Mouse (Mus musculus) midbrain, embryonic 15.5 days (tissue): ENCODE data around the gene Abl1. TPM values are rescaled to one million over a fixed set of nuclear protein-coding genes. Genes with fewer than 3 reads are reported as not detected.

Experiments used
- ATAC-seq: fragments of 200-750 bp; cut with Nextera tagmentation; replicated peaks from 2 replicates; pipeline ENCODE4 v1.8.0; 2017; ENCODE audit warnings: moderate TSS enrichment
- H3K27ac ChIP-seq: fragments of 300-500 bp; sonication (generic); 2 replicates; pipeline ENCODE4 v1.5.1; 2015; ENCODE audit warnings: mild to moderate bottlenecking, inconsistent platforms
- H3K27me3 ChIP-seq: fragments of 300-500 bp; sonication (generic); replicated peaks from 2 replicates; pipeline ENCODE4 v1.6.1; 2015; ENCODE audit warnings: inconsistent platforms
- H3K36me3 ChIP-seq: fragments of 300-500 bp; sonication (generic); replicated peaks from 2 replicates; pipeline ENCODE4 v1.6.1; 2015; ENCODE audit warnings: inconsistent platforms
- H3K4me1 ChIP-seq: fragments of 300-500 bp; sonication (generic); 2 replicates; pipeline ENCODE4 v1.6.1; 2015; ENCODE audit warnings: inconsistent platforms
- H3K4me2 ChIP-seq: fragments of 300-500 bp; sonication (generic); 2 replicates; pipeline ENCODE4 v1.6.1; 2015; ENCODE audit warnings: inconsistent platforms, mild to moderate bottlenecking, moderate library complexity
- H3K4me3 ChIP-seq: fragments of 300-500 bp; sonication (generic); 2 replicates; pipeline ENCODE4 v1.5.1; 2015; ENCODE audit warnings: mild to moderate bottlenecking, inconsistent platforms
- H3K9ac ChIP-seq: fragments of 300-500 bp; sonication (generic); 2 replicates; pipeline ENCODE4 v1.6.1; 2015; ENCODE audit warnings: mild to moderate bottlenecking, inconsistent platforms
- H3K9me3 ChIP-seq: fragments of 300-500 bp; sonication (generic); 2 replicates; pipeline ENCODE4 v1.6.1; 2016; ENCODE audit warnings: inconsistent platforms
- WGBS: fragments of 180-500 bp; shearing (Covaris S2); methylation state at CpG from one replicate; pipeline ENCODE4 v1.1.7; 2015; ENCODE audit warnings: mixed read lengths; 5-methylcytosine and 5-hydroxymethylcytosine counted together
- polyA plus RNA-seq: library from polyadenylated mRNA; unstranded; fragments of >200 nt; fragmentation: Nextera tagmentation; extraction: Ambion mirVana; gene quantifications from 2 replicates; pipeline ENCODE4 v1.2.1, GENCODE M21; 2015

Gene Abl1
- polyA plus RNA-seq, 1 experiment from 2014 or later = 21.7 TPM

DNA sequence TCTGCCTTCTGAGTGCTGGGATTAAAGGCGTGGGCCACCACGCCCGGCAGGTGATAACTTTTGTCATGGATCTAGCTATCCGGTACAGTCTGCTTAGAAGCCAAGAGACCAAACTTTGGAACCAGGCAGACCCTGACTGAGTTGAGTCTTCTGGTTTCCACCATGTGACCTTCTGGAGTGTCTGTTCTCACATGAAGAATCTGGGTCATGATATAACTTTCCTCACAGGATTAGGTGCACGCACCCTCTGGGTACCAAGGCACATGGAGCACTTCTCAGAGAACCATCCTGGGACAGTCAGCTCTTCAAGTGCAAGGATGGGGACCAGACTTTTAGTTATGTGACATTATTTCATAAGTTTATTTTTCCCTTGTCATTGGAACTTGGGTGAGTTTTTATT is 70.8 kb downstream of the Abl1 start:
- H3K4me2 ChIP-seq = peak overlapping the region; percentile 83
- H3K9me3 ChIP-seq = no peaks in the 10 kb centered on the region
- WGBS = 90% methylated on average over 5 of the region's 5 CpGs
- H3K36me3 ChIP-seq = no peaks in the 10 kb centered on the region
- H3K4me1 ChIP-seq = peaks cover 49% of the 10 kb centered on the region
- H3K27me3 ChIP-seq = no peaks in the 10 kb centered on the region
- H3K27ac ChIP-seq = no peak overlapping the region
- ATAC-seq = no peak
- H3K4me3 ChIP-seq = no peak overlapping the region
- H3K9ac ChIP-seq = no peak overlapping the region

DNA sequence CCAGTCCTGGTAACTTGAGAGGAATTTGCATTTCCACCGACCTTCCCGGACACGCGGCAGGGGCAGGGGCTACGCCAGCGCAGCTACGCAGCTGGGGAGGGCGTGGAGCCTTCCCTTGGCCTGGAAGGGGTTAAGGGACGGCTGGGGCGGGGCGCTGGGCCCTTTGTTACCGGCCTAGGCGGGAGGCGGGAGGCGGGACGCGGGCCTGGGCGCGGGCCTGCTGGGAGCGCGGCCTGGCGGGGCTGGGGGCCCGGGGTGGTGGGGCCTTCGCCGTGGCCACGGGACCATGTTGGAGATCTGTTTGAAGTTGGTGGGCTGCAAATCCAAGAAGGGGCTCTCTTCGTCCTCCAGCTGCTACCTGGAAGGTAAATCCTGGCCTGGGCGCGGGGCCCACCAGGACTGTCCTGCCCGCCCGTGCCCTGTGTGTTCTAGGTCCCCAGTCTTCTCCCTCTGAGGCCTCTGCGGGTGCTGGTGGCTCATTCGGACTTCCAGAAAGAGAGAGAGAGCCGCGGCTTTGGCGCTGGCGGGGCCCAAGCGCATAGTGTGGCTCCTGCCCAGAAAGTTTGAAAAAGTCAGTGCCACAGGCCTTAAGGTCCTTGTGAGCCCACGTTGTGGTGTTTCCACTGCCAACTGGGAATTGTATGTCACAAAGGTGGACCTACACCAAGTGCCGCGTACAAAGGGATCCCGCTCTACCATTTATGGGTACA is 71.7 kb downstream of the Abl1 start:
- WGBS = 2% methylated on average over 40 of the region's 42 CpGs
- peak overlapping the region; percentile 83 for H3K4me2 ChIP-seq
- peak; percentile 82 for ATAC-seq
- H3K4me3 ChIP-seq = peak overlapping the region; percentile 63
- peak overlapping the region; percentile 67 for H3K9ac ChIP-seq
- H3K36me3 ChIP-seq = no peaks in the 10 kb centered on the region
- no peaks in the 10 kb centered on the region for H3K9me3 ChIP-seq
- peak overlapping the region; percentile 62 for H3K27ac ChIP-seq
- peaks cover 49% of the 10 kb centered on the region for H3K4me1 ChIP-seq
- H3K27me3 ChIP-seq = no peaks in the 10 kb centered on the region

DNA sequence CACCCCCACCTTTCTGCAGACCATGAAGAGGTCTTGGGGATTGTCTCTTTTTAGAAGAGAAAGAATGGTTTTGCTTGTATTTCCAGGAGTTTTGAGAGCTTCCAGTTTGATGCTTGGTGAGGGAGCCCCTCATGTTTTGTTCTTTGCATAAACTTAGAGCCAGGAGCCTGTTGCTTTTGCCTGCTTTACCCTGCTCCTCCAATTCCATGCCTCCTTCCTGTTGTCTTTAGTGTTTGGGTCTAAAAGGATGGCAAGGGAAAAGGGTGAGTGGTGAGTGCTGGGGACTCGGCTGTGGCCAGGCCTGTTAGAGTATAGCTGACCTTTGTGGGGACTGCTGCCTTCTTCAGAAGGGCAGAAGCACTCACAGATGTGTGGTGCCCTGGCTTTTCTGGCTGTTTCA is 72.3 kb downstream of the Abl1 start:
- Histone ChIP-seq H3K36me3 (no peaks in the 10 kb centered on the region), H3K4me2 (peak overlapping the region; percentile 83), H3K4me1 (peaks cover 49% of the 10 kb centered on the region), H3K27ac (peak overlapping the region; percentile 62), H3K4me3 (peak overlapping the region; percentile 63), H3K27me3 (no peaks in the 10 kb centered on the region), H3K9me3 (no peaks in the 10 kb centered on the region), H3K9ac (peak overlapping the region; percentile 67)
- no peak for ATAC-seq
- 0% methylated on average over 1 of the region's 1 CpGs for WGBS

DNA sequence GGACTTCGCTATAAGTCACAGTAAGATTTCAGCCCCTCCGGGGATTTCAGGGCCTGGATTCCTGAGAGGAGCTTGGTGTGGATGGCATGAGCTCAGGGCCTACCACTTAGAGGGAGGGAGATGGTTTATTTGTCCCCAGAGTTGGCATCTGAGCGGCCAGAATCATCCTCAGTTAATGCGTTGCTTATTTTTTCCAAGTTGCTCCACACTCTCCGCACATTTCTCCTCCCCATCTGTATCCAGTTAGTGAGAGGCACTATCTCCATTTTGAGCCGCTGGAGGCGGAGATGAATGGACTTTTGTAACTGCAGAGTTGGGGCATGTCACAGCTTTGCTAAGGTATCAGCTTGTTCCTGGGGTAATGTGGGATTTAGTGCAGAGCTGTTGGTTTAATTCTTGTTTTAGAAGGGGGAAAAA is 72.9 kb downstream of the Abl1 start:
- Histone ChIP-seq H3K4me1 (peaks cover 49% of the 10 kb centered on the region), H3K9ac (peak overlapping the region; percentile 67), H3K4me3 (peak overlapping the region; percentile 63), H3K9me3 (no peaks in the 10 kb centered on the region), H3K27me3 (no peaks in the 10 kb centered on the region), H3K36me3 (no peaks in the 10 kb centered on the region), H3K4me2 (peak overlapping the region; percentile 83), H3K27ac (0 out of 2 replicates have a peak overlapping the region, but pooled peaks have one; percentile 62)
- WGBS = 8% methylated on average over 7 of the region's 7 CpGs
- no peak for ATAC-seq

DNA sequence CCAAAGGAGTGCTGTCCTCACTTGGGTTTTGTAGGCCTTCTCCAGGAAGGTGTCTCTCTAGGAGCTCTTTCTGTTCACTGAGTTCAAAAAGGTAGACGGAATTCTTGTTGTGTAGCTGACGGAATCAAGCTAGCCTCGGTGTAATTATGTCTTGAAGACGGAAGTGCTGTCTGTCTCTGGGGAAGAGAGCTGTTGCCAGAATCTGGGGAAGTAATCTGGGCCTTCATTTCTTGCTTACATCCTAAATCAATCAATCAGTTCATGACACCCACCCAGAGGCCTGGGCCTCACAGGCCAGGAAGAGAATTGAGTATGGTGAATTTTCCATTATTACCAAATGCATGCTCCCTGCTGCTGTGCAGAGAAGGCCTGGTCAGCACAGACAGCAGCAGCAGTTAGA is 73.4 kb downstream of the Abl1 start:
- Histone ChIP-seq H3K4me2 (peak overlapping the region; percentile 83), H3K27ac (no peak overlapping the region), H3K4me3 (peak overlapping the region; percentile 63), H3K27me3 (no peaks in the 10 kb centered on the region), H3K9me3 (no peaks in the 10 kb centered on the region), H3K36me3 (no peaks in the 10 kb centered on the region), H3K9ac (peak overlapping the region; percentile 67; the same call in 1 of the 2 replicates), H3K4me1 (peaks cover 49% of the 10 kb centered on the region)
- WGBS = 8% methylated on average over 4 of the region's 4 CpGs
- ATAC-seq = no peak

DNA sequence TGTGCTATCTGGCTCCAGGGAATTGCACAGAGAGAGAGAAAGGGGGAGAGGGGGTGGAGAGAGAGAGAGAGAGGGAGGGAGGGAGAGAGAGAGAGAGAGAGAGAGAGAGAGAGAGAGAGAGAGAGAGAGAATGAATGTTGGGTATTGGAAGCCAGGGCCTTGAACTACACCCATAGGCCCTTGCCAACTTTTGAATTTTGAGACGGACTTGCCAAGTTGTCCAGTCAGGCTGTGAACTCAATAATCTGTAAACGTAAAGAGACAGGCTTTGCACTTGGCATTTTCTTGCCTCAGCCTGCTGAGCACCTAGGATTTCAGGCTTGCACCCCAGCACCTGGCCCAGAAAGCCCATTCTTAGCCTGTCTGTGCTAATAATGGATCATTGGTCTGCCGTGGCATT is 74.0 kb downstream of the Abl1 start:
- 22% methylated on average over 3 of the region's 3 CpGs for WGBS
- no peaks in the 10 kb centered on the region for H3K36me3 ChIP-seq
- H3K4me1 ChIP-seq = peaks cover 46% of the 10 kb centered on the region
- ATAC-seq = no peak
- H3K9ac ChIP-seq = no peak overlapping the region
- no peak overlapping the region for H3K4me3 ChIP-seq
- H3K4me2 ChIP-seq = peak overlapping the region; percentile 83
- no peaks in the 10 kb centered on the region for H3K9me3 ChIP-seq
- no peaks in the 10 kb centered on the region for H3K27me3 ChIP-seq
- H3K27ac ChIP-seq = no peak overlapping the region

DNA sequence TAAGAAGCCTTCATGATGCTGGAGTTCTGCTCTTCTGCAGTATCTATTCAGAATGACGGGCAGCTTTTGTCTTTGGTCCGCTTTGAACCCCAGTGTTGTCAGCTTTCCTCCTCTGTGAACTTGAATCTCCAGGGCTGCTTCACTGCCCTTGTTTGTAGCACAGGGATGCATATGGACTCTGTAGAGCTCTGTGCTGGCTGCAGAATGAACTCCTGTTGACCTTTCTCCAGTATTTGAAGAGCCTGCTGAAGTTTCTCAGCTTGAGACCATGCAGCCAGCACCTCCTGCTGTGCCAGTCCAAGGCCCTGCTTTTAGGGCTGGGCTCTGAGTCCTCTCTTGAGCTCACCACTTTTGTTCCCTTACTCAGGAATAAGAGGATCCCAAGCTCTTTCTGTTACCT is 74.7 kb downstream of the Abl1 start:
- Histone ChIP-seq H3K9me3 (no peaks in the 10 kb centered on the region), H3K9ac (no peak overlapping the region), H3K4me2 (peak overlapping the region; percentile 10; the same call in 1 of the 2 replicates), H3K27ac (no peak overlapping the region), H3K4me1 (peaks cover 44% of the 10 kb centered on the region), H3K4me3 (no peak overlapping the region), H3K27me3 (no peaks in the 10 kb centered on the region), H3K36me3 (no peaks in the 10 kb centered on the region)
- WGBS = 7% methylated on average over 2 of the region's 2 CpGs
- no peak for ATAC-seq

DNA sequence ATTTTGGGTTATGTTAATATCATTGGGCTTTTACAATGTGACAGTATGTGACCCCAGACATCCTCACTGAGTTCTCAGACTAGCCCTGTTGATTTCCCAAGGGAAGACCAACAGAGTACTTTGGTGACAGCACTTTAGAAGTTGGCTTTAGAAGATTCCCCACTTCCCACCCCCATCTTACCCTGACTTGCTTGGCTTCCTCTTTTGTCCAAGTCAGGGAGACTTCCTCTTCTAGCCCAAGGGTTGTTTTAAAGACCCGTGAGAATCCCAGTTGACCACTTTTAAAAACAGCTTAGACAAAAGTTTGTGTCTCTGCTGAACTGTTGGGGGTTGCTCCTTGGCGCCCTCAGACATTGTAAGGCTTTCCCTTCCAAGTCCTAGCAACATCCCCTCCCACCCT is 75.1 kb downstream of the Abl1 start:
- WGBS = 9% methylated on average over 2 of the region's 2 CpGs
- no peak overlapping the region for H3K27ac ChIP-seq

DNA sequence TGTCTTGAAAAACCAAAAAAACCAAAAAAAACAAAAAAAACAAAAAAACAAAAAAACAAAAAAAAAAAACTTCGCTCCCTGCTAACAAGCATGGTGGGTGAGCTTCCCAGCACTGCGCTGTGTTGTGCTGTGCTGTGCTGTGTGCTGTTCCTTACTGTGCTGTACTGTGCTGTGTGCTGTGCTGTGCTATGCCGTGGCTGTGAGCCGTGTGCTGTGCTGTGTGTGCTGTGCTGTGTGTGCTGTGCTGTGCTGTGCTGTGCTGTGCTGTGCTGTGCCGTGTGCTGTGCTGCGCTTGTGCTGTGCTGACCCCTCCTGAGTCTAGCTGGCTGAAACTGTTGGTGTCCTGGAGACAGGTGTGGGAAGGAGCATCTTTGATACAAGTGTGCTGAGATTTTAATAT is 78.9 kb downstream of the Abl1 start:
- no peaks in the 10 kb centered on the region for H3K27me3 ChIP-seq
- ATAC-seq = no peak; the same call in 1 of the 2 replicates
- H3K4me2 ChIP-seq = no peak overlapping the region
- H3K4me3 ChIP-seq = no peak overlapping the region
- WGBS = 96% methylated on average over 6 of the region's 6 CpGs
- H3K27ac ChIP-seq = no peak overlapping the region
- H3K36me3 ChIP-seq = no peaks in the 10 kb centered on the region
- peaks cover 32% of the 10 kb centered on the region for H3K4me1 ChIP-seq
- no peak overlapping the region for H3K9ac ChIP-seq
- no peaks in the 10 kb centered on the region for H3K9me3 ChIP-seq

More for the DNA sequence above, 75.1 kb downstream of the Abl1 start:
- H3K9me3 ChIP-seq = no peaks in the 10 kb centered on the region
- H3K4me3 ChIP-seq = no peak overlapping the region
- H3K27me3 ChIP-seq = no peaks in the 10 kb centered on the region
- peaks cover 45% of the 10 kb centered on the region for H3K4me1 ChIP-seq
- ATAC-seq = no peak
- H3K4me2 ChIP-seq = no peak overlapping the region
- no peak overlapping the region for H3K9ac ChIP-seq
- no peaks in the 10 kb centered on the region for H3K36me3 ChIP-seq

DNA sequence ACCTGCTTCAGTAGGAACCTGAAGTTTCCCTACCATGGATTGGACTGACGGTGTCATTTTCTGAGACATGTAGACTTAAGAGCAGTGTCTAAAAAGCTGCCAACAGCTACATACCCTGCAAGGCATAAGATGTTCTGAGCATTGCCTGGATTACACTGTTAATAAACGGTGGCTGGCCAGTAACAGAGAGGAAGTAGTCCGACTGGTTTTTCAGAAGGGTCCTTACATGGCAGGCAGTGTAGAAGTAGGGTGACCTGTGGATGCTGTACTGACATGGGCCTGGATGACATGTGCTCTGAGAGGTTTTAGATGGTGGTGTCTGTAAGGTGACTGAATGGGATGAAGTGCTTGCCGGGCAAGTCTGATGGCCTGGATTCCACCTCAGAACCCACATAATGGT is 79.6 kb downstream of the Abl1 start:
- no peak overlapping the region for H3K9ac ChIP-seq
- H3K36me3 ChIP-seq = no peaks in the 10 kb centered on the region
- no peak overlapping the region for H3K4me3 ChIP-seq
- H3K4me1 ChIP-seq = peaks cover 26% of the 10 kb centered on the region
- no peak overlapping the region for H3K27ac ChIP-seq
- no peaks in the 10 kb centered on the region for H3K9me3 ChIP-seq
- no peak overlapping the region for H3K4me2 ChIP-seq
- WGBS = 90% methylated on average over 4 of the region's 4 CpGs
- H3K27me3 ChIP-seq = no peaks in the 10 kb centered on the region
- no peak for ATAC-seq

DNA sequence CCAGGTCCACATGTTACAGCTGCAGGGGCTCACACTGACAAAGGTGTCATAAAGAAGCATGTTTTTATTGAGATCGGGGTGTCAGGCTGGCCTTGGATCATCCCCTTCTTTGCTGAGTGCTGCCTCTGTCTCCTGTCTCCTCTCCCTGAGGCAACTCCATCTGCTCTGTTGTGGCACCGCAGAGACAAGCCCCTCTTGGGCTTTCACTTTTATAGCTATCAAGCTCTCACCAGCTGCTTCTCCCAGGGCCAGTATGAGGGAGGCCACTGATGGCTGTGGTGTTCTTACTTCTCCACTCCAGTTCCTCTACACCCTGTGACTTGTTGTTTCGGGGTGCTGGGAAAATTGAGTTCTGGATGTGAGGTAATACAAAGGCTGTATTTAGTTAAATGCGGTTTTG is 80.9 kb downstream of the Abl1 start:
- WGBS = 60% methylated on average over 4 of the region's 4 CpGs
- Histone ChIP-seq H3K27me3 (no peaks in the 10 kb centered on the region), H3K4me2 (no peak overlapping the region), H3K4me1 (peaks cover 17% of the 10 kb centered on the region), H3K27ac (peak overlapping the region; percentile 56), H3K36me3 (no peaks in the 10 kb centered on the region), H3K9me3 (no peaks in the 10 kb centered on the region), H3K9ac (0 out of 2 replicates have a peak overlapping the region, but pooled peaks have one; percentile 1), H3K4me3 (no peak overlapping the region)
- ATAC-seq = no peak

DNA sequence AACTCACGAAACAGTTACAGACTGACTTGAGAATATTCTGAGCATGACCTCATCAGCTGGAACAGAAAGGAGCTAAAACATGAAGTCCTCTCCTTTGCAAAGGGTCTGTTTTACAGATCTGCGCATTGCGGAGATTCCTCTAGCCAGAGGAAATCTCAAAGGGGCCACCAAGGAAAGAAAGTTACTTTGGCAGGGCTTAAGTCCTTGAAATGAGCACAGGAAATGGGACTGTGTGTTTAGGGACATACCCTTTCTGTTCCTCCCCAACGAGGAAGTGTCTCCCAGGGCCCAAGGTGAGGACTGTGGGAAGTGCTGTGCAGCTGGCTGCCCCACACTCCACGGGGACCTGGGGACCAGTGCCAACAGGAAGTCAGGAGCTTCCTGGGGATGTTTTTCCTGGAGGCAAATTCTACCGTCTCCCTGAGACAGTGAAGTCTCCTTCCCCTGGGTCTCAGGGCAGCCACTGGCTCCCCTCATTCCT is 81.5 kb downstream of the Abl1 start:
- Histone ChIP-seq H3K9ac (no peak overlapping the region), H3K27ac (peak overlapping the region; percentile 56), H3K36me3 (no peaks in the 10 kb centered on the region), H3K9me3 (no peaks in the 10 kb centered on the region), H3K4me3 (no peak overlapping the region), H3K4me1 (peaks cover 17% of the 10 kb centered on the region), H3K27me3 (no peaks in the 10 kb centered on the region), H3K4me2 (no peak overlapping the region)
- ATAC-seq = no peak
- WGBS = 47% methylated on average over 6 of the region's 6 CpGs
